32 mouse cellular contexts compared by ENCODE assay signal in genomic region chr5:111133150-111133549, GRCm38 (mm10).
DNase-seq lines count a peak whose midpoint lies in the region; ATAC-seq lines count a peak whose summit lies in the region.
"Had no signal": no experiment of that assay in that cellular context is flagged by ENCODE, and none has a peak within 500 bp of the region (broad histone marks: within the 10 kb centered on the region; RNA-seq: fewer than 3 reads in every experiment).

No protein-coding gene starts in this region.

- H3K27me3 ChIP-seq in kidney, embryonic 15.5 days = no peaks in the 10 kb centered on the region
- H3K27me3 ChIP-seq: CH12.LX; embryonic facial prominence, embryonic 15.5 days; forebrain, embryonic 12.5 days; hindbrain, embryonic 15.5 days; liver, embryonic 12.5 days; neural tube, embryonic 13.5 days had no signal

- H3K27ac ChIP-seq in kidney, embryonic 15.5 days = peak overlapping the region; percentile 48; the same call in 1 of the 2 replicates
- H3K27ac ChIP-seq: embryonic facial prominence, embryonic 10.5 days; embryonic facial prominence, embryonic 15.5 days; forebrain, embryonic 12.5 days; heart, embryonic 13.5 days; hindbrain, embryonic 10.5 days; hindbrain, embryonic 15.5 days; liver, embryonic 12.5 days; macrophage; neural tube, embryonic 13.5 days had no signal

- no peak overlapping the region for H3K4me2 ChIP-seq in kidney, embryonic 15.5 days
- H3K4me2 ChIP-seq: embryonic facial prominence, embryonic 15.5 days; forebrain, embryonic 12.5 days; heart, embryonic 13.5 days; hindbrain, embryonic 15.5 days; liver, embryonic 12.5 days; midbrain, embryonic 11.5 days; neural tube, embryonic 13.5 days had no signal

- H3K4me1 ChIP-seq in kidney, embryonic 15.5 days = peaks cover 38% of the 10 kb centered on the region
- H3K4me1 ChIP-seq: liver, embryonic 12.5 days had no signal

- no peak for ATAC-seq in kidney, embryonic 15.5 days (replicated peaks; ENCODE audit: low FRiP score)
- peak; percentile 80 for ATAC-seq in megakaryocyte progenitor cell, adult 5-6 weeks (replicated peaks; ENCODE audit: poor library complexity)
- ATAC-seq: inflammation-experienced regulatory T-cells, adult 6 months; liver, embryonic 12.5 days; liver, postnatal 0 days; midbrain, embryonic 16.5 days had no signal

- WGBS in kidney, embryonic 15.5 days = 92% methylated on average over 5 of the region's 5 CpGs

- no peak overlapping the region for H3K9ac ChIP-seq in kidney, embryonic 15.5 days
- H3K9ac ChIP-seq: embryonic facial prominence, embryonic 15.5 days; forebrain, embryonic 12.5 days; heart, embryonic 13.5 days; hindbrain, embryonic 15.5 days; liver, embryonic 12.5 days; liver, postnatal 0 days; neural tube, embryonic 13.5 days had no signal

- peaks cover 11% of the 10 kb centered on the region for H3K36me3 ChIP-seq in kidney, embryonic 15.5 days
- H3K36me3 ChIP-seq: embryonic facial prominence, embryonic 15.5 days; forebrain, embryonic 12.5 days; hindbrain, embryonic 15.5 days; liver, embryonic 12.5 days had no signal

- DNase-seq in kidney, adult 11 months = no peak
- peak; percentile 15 for DNase-seq in A20 (ENCODE audit: low read depth, low spot score)
- peak; percentile 43 for DNase-seq in R1 (ENCODE audit: low read depth, low spot score)
- DNase-seq in B cell, adult 2 months = no peak
- no peak for DNase-seq in urinary bladder, adult 18-20 months (ENCODE audit: low spot score in 2 of 2)
- DNase-seq: adrenal gland, postnatal 14 days; cerebellum, adult 18-20 months; cerebellum, postnatal 10 days; gastrocnemius, postnatal 36 days; heart, postnatal 10 days; kidney, adult 2 months; kidney, postnatal 10 days; left cerebral cortex, postnatal 4 days; liver, postnatal 0 days; right cerebral cortex, postnatal 4 days; thymus, adult 2 months; thymus, postnatal 36 days had no signal

- H3K4me3 ChIP-seq in kidney, embryonic 15.5 days (replicated peaks) = no peak overlapping the region
- H3K4me3 ChIP-seq: embryonic facial prominence, embryonic 10.5 days; embryonic facial prominence, embryonic 15.5 days; forebrain, embryonic 12.5 days; heart, embryonic 13.5 days; hindbrain, embryonic 10.5 days; hindbrain, embryonic 15.5 days; liver, embryonic 12.5 days; neural tube, embryonic 13.5 days had no signal

- no peaks in the 10 kb centered on the region for H3K9me3 ChIP-seq in kidney, embryonic 15.5 days (replicated peaks)
- H3K9me3 ChIP-seq: embryonic facial prominence, embryonic 10.5 days; embryonic facial prominence, embryonic 15.5 days; forebrain, embryonic 12.5 days; heart, embryonic 13.5 days; hindbrain, embryonic 10.5 days; hindbrain, embryonic 15.5 days; liver, embryonic 12.5 days; neural tube, embryonic 13.5 days had no signal

Comparison
In these comparisons a context has a peak if more than half of its experiments do, and no peak if none do; other contexts are left out.
1. DNase-seq: peak in A20 (single experiment) and R1 (single experiment); none in kidney, adult 11 months (single experiment), B cell, adult 2 months (0 of 2) and urinary bladder, adult 18-20 months (0 of 2).